Mouse (Mus musculus): Measurements from ENCODE around the gene Arpc5l.

DNA sequence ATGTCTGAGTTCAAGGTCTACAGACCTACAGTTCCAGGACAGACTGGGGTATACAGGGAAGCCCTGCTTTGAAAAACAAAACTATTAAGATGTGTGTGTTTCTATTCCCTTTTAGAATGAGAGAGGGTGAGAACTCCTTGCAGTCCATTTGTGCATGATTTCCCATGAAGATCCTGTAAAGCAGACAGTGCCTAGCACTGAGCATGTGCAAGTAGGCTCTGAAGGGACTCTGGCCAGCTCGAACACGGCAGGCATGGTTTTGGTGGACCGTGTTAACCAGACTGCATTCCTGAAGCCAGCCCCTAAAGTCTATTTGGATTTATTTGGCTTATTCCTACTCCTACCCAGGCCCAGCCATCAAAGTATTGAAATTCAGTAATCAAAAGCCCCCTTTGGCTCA is 6.8 kb downstream of the Arpc5l start:
- TF ChIP-seq CTCF (IDR thresholded peaks at IDR 0.05; ENCODE audit: borderline replicate concordance, insufficient read depth, low read depth, low read length), result no peak
- TF ChIP-seq POLR2A (IDR thresholded peaks at IDR 0.05; ENCODE audit: borderline replicate concordance, insufficient read depth, low read length), result no peak
